Mouse (Mus musculus): ENCODE results near the gene Etfrf1.

Gene Etfrf1

DNA sequence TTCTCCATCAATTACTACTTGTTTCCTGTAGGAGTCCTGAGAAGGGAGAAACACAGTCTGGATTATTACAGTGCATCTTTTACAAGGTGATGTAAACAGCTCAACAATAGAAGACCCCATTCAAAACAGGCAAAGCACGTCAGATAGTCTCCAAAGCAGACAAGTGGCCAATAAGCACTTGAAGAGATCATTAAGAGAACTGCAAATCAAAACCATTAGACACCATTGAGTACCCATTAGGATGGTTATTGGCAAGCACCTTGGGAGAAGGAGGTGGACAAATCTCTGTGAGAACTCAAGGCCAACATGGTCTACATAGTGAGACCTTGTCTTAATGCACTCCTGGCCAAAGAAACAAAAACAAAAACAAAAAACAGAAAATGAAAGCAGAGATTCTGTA is 23.5 kb downstream of the Etfrf1 start:
- DNase-seq, result no peak

DNA sequence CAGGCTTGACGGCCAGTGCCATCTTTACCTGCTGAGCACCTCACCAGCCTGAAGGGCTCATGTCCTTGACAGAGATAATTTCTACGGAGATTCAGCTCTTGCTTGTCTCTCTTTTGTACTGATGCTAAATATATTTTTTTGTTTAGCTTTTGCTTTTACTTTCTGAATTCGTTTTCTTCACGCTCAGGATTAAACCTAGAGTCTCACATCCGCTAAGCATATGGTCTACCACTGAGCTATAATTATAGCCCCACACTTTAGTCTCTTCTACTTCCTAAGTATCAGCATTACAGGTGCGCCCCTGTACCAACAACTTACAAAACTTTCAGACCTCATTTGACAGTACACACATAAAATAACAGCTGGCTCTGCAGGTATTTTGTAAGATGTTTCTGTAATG is 24.4 kb downstream of the Etfrf1 start:
- no peak for DNase-seq

DNA sequence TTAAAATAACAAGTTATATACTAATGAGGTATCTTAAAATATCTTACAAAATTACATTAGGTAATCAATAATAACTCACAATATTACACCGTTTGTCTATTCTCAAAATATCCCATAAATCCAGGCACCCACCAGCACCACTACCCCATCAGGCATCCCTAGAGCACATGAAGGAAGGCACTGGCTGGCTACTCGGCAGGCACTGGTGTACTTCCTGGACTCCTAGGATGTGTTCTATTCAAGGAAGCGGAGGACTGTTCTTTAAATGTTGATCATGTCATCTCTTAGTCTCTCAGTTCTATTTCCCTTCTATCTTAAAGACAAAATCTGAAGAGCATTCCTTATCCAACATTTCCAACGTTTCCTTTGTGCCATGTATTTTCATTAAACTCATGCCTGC is 26.2 kb downstream of the Etfrf1 start:
- DNase-seq, result no peak

DNA sequence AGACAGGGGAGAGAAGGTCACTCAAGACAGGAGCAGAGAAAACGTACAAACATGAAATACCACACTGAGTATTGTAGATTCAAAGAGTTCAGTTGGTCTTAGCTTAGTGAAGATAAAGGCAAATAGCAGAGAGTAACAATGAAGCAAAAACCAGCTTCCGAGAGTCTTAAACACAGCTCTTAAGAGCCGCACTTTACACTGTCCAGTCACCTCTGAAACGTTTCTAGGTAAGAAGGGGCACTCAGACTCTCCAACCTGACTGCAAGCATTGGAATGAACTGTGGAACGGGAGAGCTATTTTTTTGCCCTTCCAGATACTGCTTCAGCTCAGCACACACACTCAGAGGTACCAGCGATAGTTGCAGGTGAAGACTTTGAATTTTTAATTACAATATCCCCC is 29.4 kb downstream of the Etfrf1 start:
- DNase-seq, result no peak

- DNase-seq, result peak; percentile 38
Measured at GRCm38 (mm10) chr6:145242521-145242920, 31.6 kb downstream of the Etfrf1 start.

DNA sequence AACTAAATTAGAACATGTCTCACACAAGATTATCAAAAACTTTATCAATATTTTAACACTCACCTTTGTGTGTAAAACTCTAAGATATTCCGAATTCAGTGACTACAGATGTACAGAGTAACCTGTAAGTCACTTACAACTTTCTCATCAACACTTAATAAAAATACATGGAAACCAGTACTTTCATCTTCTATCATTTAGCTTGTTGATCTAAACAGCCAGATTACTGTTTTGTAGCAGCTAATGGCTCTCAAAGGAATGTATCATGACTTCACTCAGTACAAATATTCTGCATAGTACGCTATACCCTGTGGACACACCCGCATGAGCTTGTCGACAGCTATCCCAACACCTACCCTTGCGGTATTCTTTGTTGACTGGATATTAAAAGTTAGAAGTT is 35.9 kb downstream of the Etfrf1 start:
- DNase-seq, result no peak

DNA sequence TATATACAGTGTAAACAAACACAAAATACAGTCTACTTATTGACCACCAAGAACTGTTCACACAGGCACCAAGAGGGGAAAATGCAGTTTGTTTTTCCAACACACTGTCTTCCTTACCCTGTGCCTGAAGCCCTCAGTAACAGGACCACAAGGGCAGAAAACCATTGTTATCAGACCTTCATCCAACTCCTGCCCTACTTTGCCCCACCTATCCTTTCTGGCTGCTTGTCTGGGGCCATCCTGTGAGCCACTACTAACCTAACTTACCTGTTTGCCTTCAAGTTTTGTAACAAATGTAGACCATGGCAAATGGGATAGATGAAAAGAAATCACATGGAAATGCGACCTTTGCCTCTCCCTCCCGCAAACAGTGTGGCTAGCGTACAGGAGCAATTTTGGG is 37.0 kb downstream of the Etfrf1 start:
- DNase-seq, result no peak

DNA sequence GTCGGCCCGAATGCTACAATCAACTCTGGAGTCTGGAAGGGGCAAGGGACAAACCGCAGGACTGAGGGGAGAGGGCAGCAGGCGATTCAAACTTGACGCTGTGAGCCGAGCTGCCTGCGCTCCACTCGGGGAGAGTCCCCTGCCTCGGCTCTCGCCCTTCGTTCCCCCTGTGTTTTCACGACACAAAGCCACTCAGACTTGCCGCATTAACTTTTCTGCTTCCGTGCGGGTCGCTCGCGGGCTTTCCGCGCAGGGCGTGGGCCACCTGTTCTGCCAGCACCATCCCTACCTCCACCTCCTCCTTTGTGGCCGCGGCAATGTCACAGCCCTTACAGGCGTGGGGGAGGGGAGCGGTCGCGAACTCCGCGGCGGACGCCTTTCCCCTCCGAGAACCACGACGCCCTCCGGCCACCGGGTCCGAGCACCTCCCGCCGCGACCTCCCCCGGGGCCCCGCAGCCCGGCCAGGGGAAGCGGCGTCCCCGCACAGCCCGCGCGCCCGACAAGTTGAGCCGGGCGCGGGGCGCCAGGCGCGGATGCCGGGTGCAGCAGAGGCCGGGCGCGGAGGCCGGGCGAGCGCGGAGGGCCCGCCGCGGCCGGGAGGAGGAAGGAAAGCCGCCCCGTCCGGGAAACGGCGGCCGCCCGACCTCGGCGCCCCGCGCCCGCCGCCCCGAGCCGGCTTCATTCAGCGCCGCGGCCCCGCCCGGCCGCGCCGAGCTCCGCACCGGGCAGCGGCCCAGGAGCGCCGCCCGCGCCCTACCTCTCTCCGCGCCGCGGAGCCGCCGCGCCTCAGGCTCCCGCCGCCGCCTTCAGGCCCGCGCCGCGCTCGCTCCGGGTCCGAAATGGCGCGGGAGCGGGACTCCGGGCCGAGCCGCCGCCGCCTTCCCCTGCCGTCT is 38.6 kb downstream of the Etfrf1 start:
- DNase-seq, result peak; percentile 53

- peak; percentile 88 for DNase-seq
Measured at GRCm38 (mm10) chr6:145250185-145250791, 39.4 kb downstream of the Etfrf1 start, which contains the start of gene Kras. Kras (minus strand) TSS chr6:145250239.

GRCm38 (mm10) chr6:145250820-145251219 is 39.9 kb downstream of the Etfrf1 start:
- no peak for DNase-seq

GRCm38 (mm10) chr6:145255952-145256700 is 45.2 kb downstream of the Etfrf1 start:
- peak; percentile 36 for DNase-seq

- DNase-seq, result no peak
Measured at GRCm38 (mm10) chr6:145256701-145257073, 45.8 kb downstream of the Etfrf1 start.

DNA sequence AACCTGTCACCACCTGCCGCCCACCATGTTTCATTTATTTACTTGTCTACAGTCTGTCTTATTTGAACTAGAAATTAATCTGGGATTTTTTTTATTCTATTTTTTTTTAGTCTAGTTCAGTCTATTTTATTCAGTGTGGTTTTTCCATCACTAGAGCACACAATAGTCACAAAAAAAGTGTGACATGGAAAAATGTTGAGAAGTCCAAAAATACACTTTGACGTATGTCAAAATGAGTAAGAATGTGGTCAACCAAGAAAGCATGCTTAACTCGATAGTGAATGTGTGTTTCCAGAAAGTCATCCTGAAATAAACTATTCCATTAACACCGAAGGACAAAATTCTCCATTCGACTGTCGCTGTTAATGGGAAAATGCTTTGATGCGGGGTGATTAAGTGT is 51.4 kb downstream of the Etfrf1 start:
- DNase-seq, result no peak
